ENCODE assay signal across 11 mouse cellular contexts in the genomic region with DNA sequence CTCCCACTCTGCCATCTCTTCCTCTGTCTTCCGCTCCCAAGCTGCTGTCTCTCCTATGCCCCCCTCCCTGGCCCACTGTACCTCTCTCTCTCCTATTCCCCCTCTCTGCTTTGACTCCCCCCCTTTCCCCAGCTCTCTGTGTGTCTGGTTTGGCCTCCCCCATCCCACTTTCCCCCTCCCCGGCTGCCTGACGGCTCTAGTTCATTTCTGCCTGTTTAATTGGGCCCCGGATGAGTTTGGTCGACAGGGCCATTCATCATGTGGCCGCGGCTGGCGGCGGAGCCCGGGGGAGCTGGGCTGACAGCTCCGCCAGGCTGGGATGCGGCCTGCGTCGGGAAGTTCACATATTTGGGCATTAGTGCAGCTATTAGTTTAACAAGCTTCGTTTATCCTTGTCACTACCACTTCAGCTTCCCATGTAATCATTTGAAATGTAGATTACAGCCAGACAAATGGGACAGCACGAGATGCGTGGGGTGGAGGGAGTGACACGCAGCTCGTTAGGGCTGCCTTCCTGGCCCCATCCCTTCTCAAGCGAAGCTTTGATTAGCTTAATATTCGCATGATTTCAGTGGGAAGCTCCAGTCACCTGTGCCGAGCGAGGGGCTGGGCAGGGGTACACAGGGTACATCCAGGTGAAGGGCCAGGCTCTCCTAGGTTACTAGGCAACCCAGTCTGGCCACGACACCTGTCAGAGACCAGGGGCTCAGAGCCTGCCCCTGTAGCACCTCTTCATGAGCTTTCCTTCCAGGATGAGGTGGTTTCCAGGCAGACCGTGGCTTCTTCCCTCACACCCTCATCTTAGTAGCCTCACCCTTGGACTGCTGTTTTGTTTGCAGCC.
DNase-seq lines count a peak whose midpoint lies in the region; ATAC-seq and TF ChIP-seq lines count a peak whose summit lies in the region.
"Had no signal": no experiment of that assay in that cellular context is flagged by ENCODE, and none has a peak within 500 bp of the region (broad histone marks: within the 10 kb centered on the region; RNA-seq: fewer than 3 reads in every experiment).

No protein-coding gene starts in this region.

- in situ Hi-C loops in ES-E14 (cut with MboI; ENCODE audit: low sequenced_read_pairs in 2 of 2, unreplicated experiment in 2 of 2), result no loop called here

- 18% methylated on average over 25 of the region's 25 CpGs for WGBS in forebrain, embryonic 16.5 days
- 29% methylated on average over 25 of the region's 25 CpGs for WGBS in midbrain, embryonic 13.5 days

- peaks cover 74% of the 10 kb centered on the region for H3K27me3 ChIP-seq in E14TG2a.4 (ENCODE audit: insufficient read depth, low read length)
- H3K27me3 ChIP-seq in forebrain, embryonic 16.5 days (replicated peaks; ENCODE audit: control insufficient read depth, insufficient read depth, low read length), result peaks cover 31% of the 10 kb centered on the region
- peaks cover 33% of the 10 kb centered on the region for H3K27me3 ChIP-seq in midbrain, embryonic 13.5 days

- H3K27ac ChIP-seq in ES-E14 (ENCODE audit: insufficient read depth, low read depth, low read length, poor library complexity, severe bottlenecking), result no peak overlapping the region
- no peak overlapping the region for H3K27ac ChIP-seq in forebrain, embryonic 16.5 days (ENCODE audit: low read length)
- H3K27ac ChIP-seq in midbrain, embryonic 13.5 days, result peak overlapping the region; percentile 51

- H3K9ac ChIP-seq in ES-E14 (ENCODE audit: insufficient read depth, low read depth, low read length, poor library complexity, severe bottlenecking), result 0 out of 2 replicates have a peak overlapping the region, but pooled peaks have one; percentile 6
- no peak overlapping the region for H3K9ac ChIP-seq in forebrain, embryonic 16.5 days (replicated peaks; ENCODE audit: low read depth, low read length)
- H3K9ac ChIP-seq in midbrain, embryonic 13.5 days (replicated peaks), result no peak overlapping the region

- H3K9me3 ChIP-seq in E14TG2a.4 (ENCODE audit: low read length) (no peaks in the 10 kb centered on the region), ES-E14 (ENCODE audit: control insufficient read depth, insufficient read depth, low read depth, low read length) (no peaks in the 10 kb centered on the region)
- H3K9me3 ChIP-seq in forebrain, embryonic 16.5 days (ENCODE audit: control insufficient read depth, low read length), result no peaks in the 10 kb centered on the region
- H3K9me3 ChIP-seq in midbrain, embryonic 13.5 days, result no peaks in the 10 kb centered on the region

- no peak for DNase-seq in ES-E14 (ENCODE audit: low read depth, low spot score)
- no peak for DNase-seq in heart, postnatal 36 days
- DNase-seq in lung, postnatal 36 days, result no peak
- no peak for DNase-seq in spleen, postnatal 10 days (ENCODE audit: low spot score in 2 of 2)
- DNase-seq: lung, postnatal 4 days had no signal

- H3K4me3 ChIP-seq in E14TG2a.4 (replicated peaks; ENCODE audit: low read length) (peak overlapping the region; percentile 41), ES-E14 (ENCODE audit: insufficient read depth in 1 of 2, low read depth in 1 of 2, low read length in 2 of 2, poor library complexity in 1 of 2, severe bottlenecking in 1 of 2) (no peak overlapping the region)
- H3K4me3 ChIP-seq in forebrain, embryonic 16.5 days (replicated peaks; ENCODE audit: low read length), result no peak overlapping the region
- no peak overlapping the region for H3K4me3 ChIP-seq in midbrain, embryonic 13.5 days (replicated peaks)
- H3K4me3 ChIP-seq: erythroblast, embryonic 14.5 days had no signal

- H3K36me3 ChIP-seq in E14TG2a.4 (ENCODE audit: insufficient read depth, low read length) (no peaks in the 10 kb centered on the region), ES-E14 (ENCODE audit: control insufficient read depth, insufficient read depth, low read length, poor library complexity, severe bottlenecking) (no peaks in the 10 kb centered on the region)
- no peaks in the 10 kb centered on the region for H3K36me3 ChIP-seq in forebrain, embryonic 16.5 days (ENCODE audit: control insufficient read depth, insufficient read depth)
- no peaks in the 10 kb centered on the region for H3K36me3 ChIP-seq in midbrain, embryonic 13.5 days

- peak; percentile 57; the same call in 1 of the 2 replicates for ATAC-seq in forebrain, embryonic 16.5 days
- ATAC-seq in midbrain, embryonic 13.5 days, result peak; percentile 63
- ATAC-seq: intestine, embryonic 16.5 days had no signal

- no peak for TF ChIP-seq CTCF in E14TG2a.4 (conservative IDR thresholded peaks at IDR 0.05; ENCODE audit: low read length)

- H3K4me1 ChIP-seq in E14TG2a.4 (replicated peaks; ENCODE audit: low read depth, low read length) (peaks cover 17% of the 10 kb centered on the region), ES-E14 (ENCODE audit: control insufficient read depth in 2 of 2, insufficient read depth in 2 of 2, low read length in 2 of 2, poor library complexity in 1 of 2) (peaks cover 0 to 2% of the 10 kb centered on the region in 2 experiments; a peak in 1 of 4 replicates)
- peaks cover 11% of the 10 kb centered on the region for H3K4me1 ChIP-seq in forebrain, embryonic 16.5 days (replicated peaks; ENCODE audit: control insufficient read depth, insufficient read depth, low read length)
- peaks cover 24% of the 10 kb centered on the region for H3K4me1 ChIP-seq in midbrain, embryonic 13.5 days (replicated peaks)

- intact Hi-C loops in heart, postnatal 36 days (cut with DNase I), result no loop called here

- H3K4me2 ChIP-seq in forebrain, embryonic 16.5 days (ENCODE audit: low read length), result peak overlapping the region; percentile 20; the same call in 1 of the 2 replicates
- H3K4me2 ChIP-seq in midbrain, embryonic 13.5 days (replicated peaks), result peak overlapping the region; percentile 27
- H3K4me2 ChIP-seq: heart, embryonic 11.5 days had no signal

TF ChIP-seq in ES-E14, 5 proteins besides CTCF, POLR2A, EP300 and RAD21:
- no peak for TF ChIP-seq CHD2 (IDR thresholded peaks at IDR 0.05; ENCODE audit: low read depth, low read length)
- no peak for TF ChIP-seq ZC3H11A (IDR thresholded peaks at IDR 0.05; ENCODE audit: borderline replicate concordance, low read depth, low read length)
- no peak for TF ChIP-seq MAFK (IDR thresholded peaks at IDR 0.05; ENCODE audit: insufficient read depth, low read depth, low read length)
